In genomic region chr19:36679028-36679820, GRCm38 (mm10) we compare ENCODE assay signal across 8 mouse cellular contexts. TPM values are rescaled to one million over a fixed set of nuclear protein-coding genes. Genes with fewer than 3 reads are reported as not detected.
A peak's percentile ranks its signal among the peaks of the same experiment; 100 is the strongest.
DNase-seq lines count a peak whose midpoint lies in the region; ATAC-seq and TF ChIP-seq lines count a peak whose summit lies in the region.
"Had no signal": no experiment of that assay in that cellular context is flagged by ENCODE, and none has a peak within 500 bp of the region (broad histone marks: within the 10 kb centered on the region; RNA-seq: fewer than 3 reads in every experiment).

No protein-coding gene starts in this region.

- WGBS in lung, embryonic 16.5 days = 32% methylated on average over 4 of the region's 4 CpGs
- WGBS in embryonic facial prominence, embryonic 12.5 days = 14% methylated on average over 4 of the region's 4 CpGs
- WGBS in hindbrain, embryonic 10.5 days = 21% methylated on average over 4 of the region's 4 CpGs
- 43% methylated on average over 4 of the region's 4 CpGs for WGBS in olfactory bulb, adult 2 months

- TF ChIP-seq POLR2A in olfactory bulb, adult 2 months (IDR thresholded peaks at IDR 0.05; ENCODE audit: insufficient read depth, low read depth, low read length) = no peak

- TF ChIP-seq CTCF in olfactory bulb, adult 2 months (IDR thresholded peaks at IDR 0.05; ENCODE audit: insufficient read depth, low read depth, low read length) = no peak

- DNase-seq in lung, postnatal 14 days = no peak
- peak; percentile 49 for DNase-seq in hindbrain, embryonic 10.5 days (ENCODE audit: low spot score)
- no peak for DNase-seq in layer of hippocampus, adult 9-11 months
- no peak for DNase-seq in T-cell, adult 2 months (ENCODE audit: low spot score)

- peak overlapping the region; percentile 78 for H3K27ac ChIP-seq in lung, embryonic 16.5 days (ENCODE audit: low read length)
- H3K27ac ChIP-seq in embryonic facial prominence, embryonic 12.5 days = peak overlapping the region; percentile 74
- peak overlapping the region; percentile 78 for H3K27ac ChIP-seq in hindbrain, embryonic 10.5 days
- H3K27ac ChIP-seq in olfactory bulb, adult 2 months (ENCODE audit: insufficient read depth, low read depth, low read length) = peak overlapping the region; percentile 23; the same call in 1 of the 2 replicates
- H3K27ac ChIP-seq: liver, embryonic 14.5 days had no signal

- H3K4me2 ChIP-seq in lung, embryonic 16.5 days (ENCODE audit: low read depth, low read length) = no peak overlapping the region
- no peak overlapping the region for H3K4me2 ChIP-seq in embryonic facial prominence, embryonic 12.5 days (replicated peaks)

- ATAC-seq in lung, embryonic 16.5 days (ENCODE audit: low read depth) = no peak
- ATAC-seq in embryonic facial prominence, embryonic 12.5 days (ENCODE audit: insufficient number of reproducible peaks, insufficient read depth, low FRiP score, low TSS enrichment) = no peak

- H3K4me1 ChIP-seq in lung, embryonic 16.5 days (replicated peaks; ENCODE audit: control insufficient read depth, insufficient read depth, low read length) = peaks cover 41% of the 10 kb centered on the region
- peaks cover 12% of the 10 kb centered on the region for H3K4me1 ChIP-seq in embryonic facial prominence, embryonic 12.5 days
- H3K4me1 ChIP-seq in hindbrain, embryonic 10.5 days (replicated peaks) = peaks cover 29% of the 10 kb centered on the region
- peaks cover 19% of the 10 kb centered on the region for H3K4me1 ChIP-seq in olfactory bulb, adult 2 months (ENCODE audit: control insufficient read depth, insufficient read depth, low read length)

- no peak overlapping the region for H3K4me3 ChIP-seq in lung, embryonic 16.5 days (ENCODE audit: low read length)
- no peak overlapping the region for H3K4me3 ChIP-seq in embryonic facial prominence, embryonic 12.5 days
- no peak overlapping the region for H3K4me3 ChIP-seq in hindbrain, embryonic 10.5 days
- H3K4me3 ChIP-seq in olfactory bulb, adult 2 months (ENCODE audit: insufficient read depth, low read depth, low read length) = no peak overlapping the region

- H3K9ac ChIP-seq in lung, embryonic 16.5 days (ENCODE audit: low read length) = peak overlapping the region; percentile 45; the same call in 1 of the 2 replicates
- H3K9ac ChIP-seq in embryonic facial prominence, embryonic 12.5 days = no peak overlapping the region
- H3K9ac ChIP-seq: liver, embryonic 14.5 days had no signal

- H3K36me3 ChIP-seq in lung, embryonic 16.5 days (ENCODE audit: control insufficient read depth, insufficient read depth, low read length) = no peaks in the 10 kb centered on the region
- no peaks in the 10 kb centered on the region for H3K36me3 ChIP-seq in embryonic facial prominence, embryonic 12.5 days
- no peaks in the 10 kb centered on the region for H3K36me3 ChIP-seq in hindbrain, embryonic 10.5 days

- no peaks in the 10 kb centered on the region for H3K9me3 ChIP-seq in lung, embryonic 16.5 days (ENCODE audit: control insufficient read depth, low read length)
- no peaks in the 10 kb centered on the region for H3K9me3 ChIP-seq in embryonic facial prominence, embryonic 12.5 days
- no peaks in the 10 kb centered on the region for H3K9me3 ChIP-seq in hindbrain, embryonic 10.5 days

- no peaks in the 10 kb centered on the region for H3K27me3 ChIP-seq in lung, embryonic 16.5 days (ENCODE audit: control insufficient read depth, insufficient read depth, low read depth, low read length)
- H3K27me3 ChIP-seq in embryonic facial prominence, embryonic 12.5 days = no peaks in the 10 kb centered on the region
- no peaks in the 10 kb centered on the region for H3K27me3 ChIP-seq in hindbrain, embryonic 10.5 days (ENCODE audit: insufficient read depth, poor library complexity, severe bottlenecking)

RNA-seq across cellular contexts. Expression of gene Ppp1r3c, which starts 57.2 kb away (rescaled TPM):
- 97.2 and 105 TPM in 2 replicates for polyA plus RNA-seq in lung, embryonic 16.5 days (2015; fragmentation: Nextera tagmentation; extraction: Ambion mirVana)
- 5.9 and 6.2 TPM in 2 replicates for polyA plus RNA-seq in embryonic facial prominence, embryonic 12.5 days (2016; fragmentation: Nextera tagmentation; extraction: Ambion mirVana)
- 2.6 and 4.5 TPM in 2 replicates for polyA plus RNA-seq in hindbrain, embryonic 10.5 days (2016; fragmentation: Nextera tagmentation; extraction: Ambion mirVana)
- polyA plus RNA-seq in olfactory bulb, adult 2 months (2012; ENCODE audit: insufficient read depth, insufficient read length, low replicate concordance, missing spikeins) = not detected in 2 replicates

Comparison
In these comparisons a context has a peak if more than half of its experiments do, and no peak if none do; other contexts are left out.
1. H3K27ac ChIP-seq: peak in every context shown above with its lines; median percentile 78 in lung, embryonic 16.5 days; 78 in hindbrain, embryonic 10.5 days; 74 in embryonic facial prominence, embryonic 12.5 days; 23 in olfactory bulb, adult 2 months.
2. RNA of gene Ppp1r3c, which starts 57.2 kb away (polyA plus RNA-seq): 97.2 to 105 TPM in lung, embryonic 16.5 days; 5.9 to 6.2 TPM in embryonic facial prominence, embryonic 12.5 days, 2.6 to 4.5 TPM in hindbrain, embryonic 10.5 days and not detected in olfactory bulb, adult 2 months; every median in the first group is over 10 times any median in the second.